ENCODE assay signal across 10 mouse cellular contexts in the genomic region with DNA sequence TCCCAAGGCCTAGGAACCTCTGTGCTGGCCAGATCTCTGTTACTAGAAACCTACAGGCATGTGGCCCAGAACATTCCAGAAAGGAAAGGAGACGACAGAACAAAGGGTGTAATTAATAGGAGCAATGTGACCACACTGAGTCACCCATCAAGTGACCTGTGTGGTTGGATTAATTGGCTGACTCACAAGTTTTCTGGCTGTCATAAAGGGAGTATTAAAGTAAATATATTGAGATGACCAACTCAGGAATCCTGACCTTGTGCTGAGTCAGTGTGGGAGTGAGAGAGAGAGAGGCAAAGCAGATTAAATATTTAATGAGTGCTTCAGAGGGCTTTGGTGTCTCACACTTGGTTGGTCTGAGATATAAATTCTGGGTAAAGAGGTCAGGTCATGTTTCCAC.
DNase-seq lines count a peak whose midpoint lies in the region; ATAC-seq and TF ChIP-seq lines count a peak whose summit lies in the region.
"Had no signal": no experiment of that assay in that cellular context is flagged by ENCODE, and none has a peak within 500 bp of the region (broad histone marks: within the 10 kb centered on the region; RNA-seq: fewer than 3 reads in every experiment).

No protein-coding gene starts in this region.

- H3K27ac ChIP-seq in liver, postnatal 0 days (ENCODE audit: low read depth) = no peak overlapping the region
- peak overlapping the region; percentile 27; the same call in 1 of the 2 replicates for H3K27ac ChIP-seq in intestine, embryonic 14.5 days (ENCODE audit: low read depth)
- no peak overlapping the region for H3K27ac ChIP-seq in forebrain, postnatal 0 days (ENCODE audit: low read depth, low read length)
- H3K27ac ChIP-seq: layer of hippocampus, adult 2 months; neural tube, embryonic 12.5 days had no signal

- no peak for TF ChIP-seq CTCF in liver, postnatal 0 days (IDR thresholded peaks at IDR 0.05; ENCODE audit: low read depth)
- no peak for TF ChIP-seq CTCF in forebrain, postnatal 0 days (IDR thresholded peaks at IDR 0.05; ENCODE audit: low read depth)

- H3K36me3 ChIP-seq in liver, postnatal 0 days (replicated peaks; ENCODE audit: insufficient read depth, low read length) = no peaks in the 10 kb centered on the region
- H3K36me3 ChIP-seq in intestine, embryonic 14.5 days (ENCODE audit: control insufficient read depth, insufficient read depth, low read length) = no peaks in the 10 kb centered on the region
- no peaks in the 10 kb centered on the region for H3K36me3 ChIP-seq in myocyte (ENCODE audit: control insufficient read depth, insufficient read depth)
- H3K36me3 ChIP-seq in forebrain, postnatal 0 days (ENCODE audit: insufficient read depth) = no peaks in the 10 kb centered on the region
- H3K36me3 ChIP-seq: neural tube, embryonic 12.5 days had no signal

- no peak for DNase-seq in liver, postnatal 0 days
- DNase-seq in liver = no peak
- DNase-seq in adrenal gland, adult 2 months = peak; percentile 83
- DNase-seq in intestine, embryonic 14.5 days (ENCODE audit: low spot score) = no peak
- no peak for DNase-seq in layer of hippocampus, postnatal 10 days (ENCODE audit: low spot score in 2 of 2)
- DNase-seq in forebrain, postnatal 0 days = no peak
- no peak for DNase-seq in thymus, postnatal 0 days (ENCODE audit: low spot score)

- H3K27me3 ChIP-seq in liver, postnatal 0 days (ENCODE audit: insufficient read depth, low read length) = no peaks in the 10 kb centered on the region
- no peaks in the 10 kb centered on the region for H3K27me3 ChIP-seq in intestine, embryonic 14.5 days (replicated peaks; ENCODE audit: control insufficient read depth, insufficient read depth, low read length)
- no peaks in the 10 kb centered on the region for H3K27me3 ChIP-seq in myocyte (ENCODE audit: control insufficient read depth, insufficient read depth, insufficient read length)
- no peaks in the 10 kb centered on the region for H3K27me3 ChIP-seq in forebrain, postnatal 0 days (ENCODE audit: insufficient read depth, low read length)
- H3K27me3 ChIP-seq: neural tube, embryonic 12.5 days had no signal

- no peak for TF ChIP-seq EP300 in liver, postnatal 0 days (IDR thresholded peaks at IDR 0.05; ENCODE audit: low read depth)

- H3K9me3 ChIP-seq in liver, postnatal 0 days (ENCODE audit: low read length) = no peaks in the 10 kb centered on the region
- no peaks in the 10 kb centered on the region for H3K9me3 ChIP-seq in intestine, embryonic 14.5 days (ENCODE audit: control insufficient read depth, low read length)
- no peaks in the 10 kb centered on the region for H3K9me3 ChIP-seq in forebrain, postnatal 0 days (ENCODE audit: low read length)
- H3K9me3 ChIP-seq: neural tube, embryonic 12.5 days had no signal

- no peaks in the 10 kb centered on the region for H3K79me2 ChIP-seq in myocyte (ENCODE audit: control insufficient read depth, insufficient read depth)

- peak; percentile 49 for ATAC-seq in liver, postnatal 0 days
- peak; percentile 57; the same call in 1 of the 2 replicates for ATAC-seq in intestine, embryonic 14.5 days (replicated peaks; ENCODE audit: low FRiP score, low TSS enrichment, low read depth)
- no peak for ATAC-seq in forebrain, postnatal 0 days

- H3K4me2 ChIP-seq in liver, postnatal 0 days (ENCODE audit: low read depth, low read length) = no peak overlapping the region
- H3K4me2 ChIP-seq in intestine, embryonic 14.5 days (ENCODE audit: low read length) = no peak overlapping the region
- peak overlapping the region; percentile 27 for H3K4me2 ChIP-seq in myocyte (ENCODE audit: low read depth)
- no peak overlapping the region for H3K4me2 ChIP-seq in forebrain, postnatal 0 days (ENCODE audit: low read depth)
- H3K4me2 ChIP-seq: neural tube, embryonic 12.5 days had no signal

- H3K4me3 ChIP-seq in liver, postnatal 0 days (ENCODE audit: low read depth, low read length) = no peak overlapping the region
- H3K4me3 ChIP-seq in intestine, embryonic 14.5 days (ENCODE audit: low read depth, low read length) = no peak overlapping the region
- H3K4me3 ChIP-seq in myocyte = no peak overlapping the region
- H3K4me3 ChIP-seq in forebrain, postnatal 0 days (ENCODE audit: low read depth, low read length) = no peak overlapping the region
- H3K4me3 ChIP-seq: layer of hippocampus, adult 2 months; neural tube, embryonic 12.5 days had no signal

- WGBS in liver, postnatal 0 days (ENCODE audit: insufficient replicate concordance) = 56% methylated on average over 1 of the region's 1 CpGs
- 21% methylated on average over 1 of the region's 1 CpGs for WGBS in intestine, embryonic 14.5 days
- 29% methylated on average over 1 of the region's 1 CpGs for WGBS in forebrain, postnatal 0 days

- H3ac ChIP-seq in myocyte (ENCODE audit: control insufficient read depth, insufficient read length) = no peak overlapping the region

- no peak for TF ChIP-seq POLR2A in myocyte (IDR thresholded peaks at IDR 0.05; ENCODE audit: insufficient read length, low read depth)

- no peaks in the 10 kb centered on the region for H3K4me1 ChIP-seq in liver, postnatal 0 days (ENCODE audit: insufficient read depth)
- peaks cover 13% of the 10 kb centered on the region; the same call in 1 of the 2 replicates for H3K4me1 ChIP-seq in intestine, embryonic 14.5 days (replicated peaks; ENCODE audit: control insufficient read depth, insufficient read depth, low read length)
- H3K4me1 ChIP-seq in forebrain, postnatal 0 days (ENCODE audit: insufficient read depth) = no peaks in the 10 kb centered on the region
- H3K4me1 ChIP-seq: neural tube, embryonic 12.5 days had no signal

- H3K9ac ChIP-seq in liver, postnatal 0 days (replicated peaks) = no peak overlapping the region
- H3K9ac ChIP-seq in intestine, embryonic 14.5 days (ENCODE audit: low read length) = no peak overlapping the region
- no peak overlapping the region for H3K9ac ChIP-seq in forebrain, postnatal 0 days
- H3K9ac ChIP-seq: neural tube, embryonic 12.5 days had no signal

TF ChIP-seq in myocyte, 11 proteins besides CTCF, POLR2A, EP300 and RAD21:
- peak; percentile 80 for TF ChIP-seq USF1 (IDR thresholded peaks at IDR 0.05; ENCODE audit: low read depth)
- no peak for TF ChIP-seq MYOG (IDR thresholded peaks at IDR 0.05; ENCODE audit: control insufficient read depth in 1 of 3, insufficient read depth in 1 of 3, insufficient read length in 2 of 3, low read depth in 2 of 3)
- TF ChIP-seq CEBPB (IDR thresholded peaks at IDR 0.05; ENCODE audit: insufficient read depth, poor library complexity, severe bottlenecking) = 0 out of 2 replicates have a peak, but pooled peaks have one; percentile 27
- peak; percentile 10 for TF ChIP-seq TCF12 (IDR thresholded peaks at IDR 0.05; ENCODE audit: insufficient read depth, poor library complexity, severe bottlenecking)
- no peak for TF ChIP-seq POLR2AphosphoS2 (IDR thresholded peaks at IDR 0.05; ENCODE audit: insufficient read length, low read depth)
- no peak for TF ChIP-seq MYOD1 (IDR thresholded peaks at IDR 0.05; ENCODE audit: control insufficient read depth in 1 of 3, insufficient read length in 2 of 3, low read depth in 2 of 3)
- TF ChIP-seq REST (IDR thresholded peaks at IDR 0.05; ENCODE audit: insufficient read depth, insufficient read length) = no peak
- TF ChIP-seq E2F4 (IDR thresholded peaks at IDR 0.05; ENCODE audit: insufficient read depth) = no peak
- TF ChIP-seq SRF (IDR thresholded peaks at IDR 0.05; ENCODE audit: control insufficient read depth, insufficient read length, low read depth) = no peak
- no peak for TF ChIP-seq MAX (IDR thresholded peaks at IDR 0.05; ENCODE audit: low read depth)
- TF ChIP-seq TCF3 (IDR thresholded peaks at IDR 0.05; ENCODE audit: insufficient read length, low read depth) = no peak
